Mouse (Mus musculus) cerebellum, postnatal 10 days (tissue): ENCODE data around the gene Actr3b.
"Not testable (repeated sequence)": the region's sequence is repeated elsewhere in the genome, so short reads cannot be mapped to it uniquely, and the experiment has no call there.

Experiments
- DNase-seq, 2 experiments: peaks; one replicate each; pipeline ENCODE4 v3.0.0; 2021; ENCODE audit warnings: mixed read lengths in 2 of 2

The Actr3b gene

DNA sequence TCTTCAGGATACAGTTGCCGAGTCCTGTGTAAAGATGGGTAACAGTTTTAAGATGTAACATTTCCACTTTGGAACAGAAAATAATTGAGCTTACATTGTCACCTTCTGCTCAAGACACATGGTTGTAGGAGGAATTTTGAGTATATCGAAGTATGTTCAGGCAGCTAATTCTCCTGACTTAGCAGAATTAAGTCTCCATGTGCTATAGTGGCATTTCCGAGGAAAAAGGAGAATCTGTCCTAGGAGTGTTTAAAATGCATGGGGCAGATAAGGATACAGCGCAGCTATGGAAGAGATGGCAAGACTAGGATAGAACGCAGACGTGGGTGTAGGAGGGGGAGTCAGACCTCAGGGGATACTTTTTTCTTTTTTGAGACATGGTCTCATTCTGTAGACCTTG, 31.8 kb downstream of the Actr3b start:
- no peak for DNase-seq

DNA sequence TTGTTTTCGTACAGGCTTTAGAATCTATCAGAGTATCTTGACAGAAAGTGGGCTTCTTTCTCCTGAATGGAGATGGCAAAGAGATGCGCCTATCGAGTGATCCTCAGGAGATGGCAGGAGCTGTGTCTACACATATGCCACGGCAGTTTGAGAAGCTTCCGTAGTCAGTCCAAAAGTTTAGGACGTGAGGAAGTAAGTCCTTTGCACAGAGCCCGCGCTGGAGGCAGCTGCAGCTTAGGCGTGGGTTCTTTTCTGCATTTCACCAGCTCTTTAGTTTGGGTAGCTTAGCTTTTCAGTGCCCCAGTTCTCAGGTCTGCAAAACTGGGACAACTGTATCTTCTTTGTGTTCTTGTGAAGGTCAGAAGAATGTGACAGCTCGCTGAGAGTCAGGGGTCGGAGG, 38.0 kb downstream of the Actr3b start:
- no peak for DNase-seq

DNA sequence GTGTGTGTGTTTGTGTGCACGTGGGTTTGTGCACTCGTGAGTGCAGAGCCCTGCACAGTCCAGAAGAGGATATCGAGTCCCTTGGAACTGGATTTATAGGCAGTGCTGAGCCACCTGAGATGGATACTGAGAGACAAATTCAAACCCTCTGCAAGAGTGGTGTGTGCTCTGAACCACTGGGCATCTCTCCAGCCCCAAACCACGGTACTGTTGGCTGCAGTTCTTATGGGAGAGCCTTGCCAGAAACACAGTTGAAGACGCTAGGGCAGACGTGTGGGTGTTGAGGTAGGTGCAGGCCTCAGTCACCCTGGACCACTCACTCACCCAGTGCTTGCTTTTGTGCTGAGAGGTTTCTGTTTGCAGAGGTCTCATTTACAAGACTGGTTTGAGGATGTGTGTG, 41.1 kb downstream of the Actr3b start:
- peak; percentile 78 to 83 for DNase-seq

DNA sequence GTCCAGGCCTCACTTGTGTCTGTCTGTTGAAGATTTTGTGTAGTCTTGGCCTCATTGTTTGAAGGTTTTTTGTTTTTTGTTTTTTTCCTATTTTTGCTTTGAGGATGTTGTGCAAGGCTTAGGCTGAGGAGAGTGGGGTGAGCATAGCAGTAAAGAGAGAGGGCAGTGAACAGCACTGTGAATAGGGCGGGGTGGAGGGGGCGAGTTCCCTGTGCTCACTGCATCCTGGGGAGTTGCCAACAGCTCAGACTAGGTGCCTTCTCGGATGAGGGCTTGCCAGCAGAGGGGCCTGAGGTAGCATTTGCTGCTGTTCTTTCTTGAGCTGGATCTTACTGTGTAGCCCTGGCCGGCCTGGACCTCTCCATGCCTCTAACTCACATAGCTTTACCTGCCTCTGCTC, 41.9 kb downstream of the Actr3b start:
- peak; percentile 28 to 42 for DNase-seq

DNA sequence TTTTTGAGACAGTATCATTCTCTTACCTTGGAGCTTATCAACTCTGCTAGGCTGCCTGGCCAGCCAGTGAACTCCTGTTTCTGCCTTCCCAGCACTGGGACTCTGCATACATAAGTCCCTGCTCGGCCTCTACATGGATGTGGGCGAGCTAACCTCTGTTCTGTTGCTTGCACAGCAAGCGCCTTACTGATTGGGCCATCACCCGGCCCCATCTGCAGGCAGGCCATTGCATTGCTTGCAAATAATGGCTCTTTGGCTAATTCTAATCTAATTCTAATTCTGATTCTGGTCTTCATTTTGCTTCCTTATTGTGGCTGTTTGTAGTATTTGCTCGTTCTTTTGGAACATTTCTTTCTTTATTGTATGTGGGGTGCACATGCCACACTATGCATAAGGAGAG, 44.8 kb downstream of the Actr3b start:
- peak in 1 of 2 experiments; percentile 15 for DNase-seq

DNA sequence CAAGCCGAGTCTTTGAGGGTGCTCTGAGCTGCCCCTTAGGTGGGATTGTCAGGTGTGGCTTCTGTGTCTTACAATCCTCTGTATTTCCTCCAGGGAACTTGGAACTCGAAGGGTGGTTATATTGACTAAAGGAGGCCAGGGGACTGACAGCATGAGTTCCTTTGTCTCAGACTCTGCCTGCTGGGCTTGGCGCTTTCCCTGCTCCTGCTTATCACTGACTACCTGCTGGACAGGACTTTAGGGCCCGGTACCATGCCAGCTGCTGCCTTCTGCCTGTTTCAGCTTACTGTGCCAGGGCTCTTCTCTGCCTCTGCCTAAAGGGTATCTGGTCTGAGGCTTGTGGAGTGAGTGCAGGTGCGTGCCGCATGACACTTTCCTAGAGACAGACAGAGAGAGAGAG, 53.1 kb downstream of the Actr3b start:
- DNase-seq = peak; percentile 15 to 25

DNA sequence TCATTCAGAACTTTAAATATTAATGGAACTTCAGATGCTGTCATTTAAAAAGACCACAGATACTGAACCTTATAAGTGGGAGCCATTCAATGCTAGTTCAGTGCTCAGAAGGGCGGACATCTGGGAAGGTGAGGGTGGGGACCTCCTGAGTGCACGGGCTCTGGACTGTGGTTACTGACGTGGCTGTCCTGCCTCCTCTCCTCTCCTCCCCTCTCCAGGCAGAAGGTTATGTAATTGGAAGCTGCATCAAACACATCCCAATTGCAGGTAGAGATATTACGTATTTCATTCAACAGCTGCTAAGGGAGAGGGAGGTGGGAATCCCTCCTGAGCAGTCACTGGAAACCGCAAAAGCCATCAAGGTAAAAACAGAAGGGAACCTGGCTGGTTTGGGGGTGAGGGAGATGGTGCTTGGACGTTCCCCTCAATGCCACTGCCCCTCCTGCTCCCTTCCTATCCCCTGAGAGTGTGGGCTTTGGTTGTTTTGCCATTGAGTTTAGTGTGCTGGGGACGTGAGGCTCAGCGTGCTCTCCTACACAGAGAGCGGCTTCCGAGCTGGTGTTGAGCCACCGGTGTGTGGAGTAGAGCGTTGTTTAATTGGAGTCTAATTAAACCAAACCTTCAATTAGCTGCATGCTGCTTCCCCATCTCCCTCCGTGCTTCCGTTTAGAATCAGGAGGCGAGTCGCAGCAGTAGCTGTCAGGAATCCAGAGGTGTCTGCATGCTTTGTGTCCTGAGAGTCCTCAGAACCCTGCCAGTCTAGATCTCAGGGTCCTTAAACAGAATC, 69.7 kb downstream of the Actr3b start:
- peak in 1 of 2 experiments; percentile 13 for DNase-seq

DNA sequence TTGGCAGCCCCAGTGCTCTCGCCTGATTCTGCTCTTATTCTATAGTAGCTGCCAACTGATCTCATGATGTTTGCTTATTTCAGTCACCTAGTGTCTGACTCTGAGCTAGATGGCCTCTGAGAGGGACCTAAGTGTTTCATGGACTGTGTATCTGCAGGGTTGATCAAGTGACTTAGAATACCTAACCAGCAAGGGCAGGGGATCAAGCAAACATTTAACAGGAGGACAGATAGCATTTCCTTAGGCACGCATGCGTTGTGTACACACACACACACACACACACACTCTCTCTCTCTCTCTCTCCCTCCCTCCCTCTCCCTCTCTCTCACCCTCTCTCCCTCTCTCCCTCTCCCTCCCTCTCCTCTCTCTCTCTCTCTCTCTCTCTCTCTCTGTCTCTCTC, 71.0 kb downstream of the Actr3b start:
- no peak for DNase-seq

DNA sequence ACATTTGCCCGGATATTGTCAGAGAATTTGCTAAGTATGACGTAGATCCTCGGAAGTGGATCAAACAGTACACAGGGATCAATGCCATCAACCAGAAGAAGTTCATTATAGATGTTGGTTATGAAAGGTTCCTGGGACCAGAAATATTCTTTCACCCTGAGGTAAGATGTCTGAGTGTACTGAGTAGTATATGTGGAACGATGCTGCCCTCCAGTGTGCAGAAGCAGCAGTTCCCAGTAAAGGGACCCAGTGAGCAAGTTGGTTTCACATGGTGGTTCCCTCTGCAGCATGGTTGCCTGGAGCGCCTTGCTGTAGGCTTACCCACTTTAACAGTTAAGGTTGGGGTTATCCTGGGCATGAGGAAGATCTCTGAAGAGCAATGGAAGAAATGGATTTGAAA, 71.8 kb downstream of the Actr3b start:
- peak; percentile 74 for DNase-seq

DNA sequence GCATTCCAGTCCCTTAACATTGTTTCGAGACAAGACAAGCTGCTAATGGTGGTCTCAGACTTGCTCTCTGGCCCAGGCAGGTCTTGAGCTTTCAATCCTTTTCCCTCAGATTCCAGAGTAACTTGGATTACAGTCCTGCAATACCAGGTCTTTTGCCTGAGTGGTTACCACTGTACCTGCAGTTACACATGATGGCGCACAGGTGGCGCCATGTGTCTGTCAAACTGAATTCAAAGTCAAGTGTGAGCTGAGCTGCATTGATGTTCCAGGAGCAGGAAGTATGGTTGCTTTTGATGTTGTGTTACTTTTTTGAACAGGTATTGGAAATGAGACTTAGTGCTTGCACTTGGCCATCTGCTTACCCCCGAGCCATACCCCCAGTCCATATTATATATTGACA, 79.6 kb downstream of the Actr3b start:
- peak; percentile 65 to 67 for DNase-seq

DNA sequence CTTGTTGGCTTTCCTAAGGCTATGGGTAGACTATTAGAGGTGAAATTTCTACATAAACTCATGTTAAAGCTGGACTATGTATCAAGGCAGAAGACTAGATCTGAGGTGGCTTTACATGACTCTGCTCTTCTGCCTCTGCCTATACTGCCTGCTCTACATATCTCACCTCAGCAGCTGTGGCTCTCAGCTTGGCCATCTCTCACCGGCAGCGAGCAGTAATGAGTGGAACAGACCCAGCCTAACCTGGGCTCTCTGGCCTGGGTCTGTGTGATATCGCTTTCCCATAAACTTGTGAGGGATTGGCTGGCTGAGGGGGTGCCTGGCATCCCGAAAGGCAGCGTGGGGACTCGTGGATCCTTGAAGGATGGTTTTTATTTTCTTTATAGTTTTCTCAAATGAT, 86.8 kb downstream of the Actr3b start:
- DNase-seq = no peak

DNA sequence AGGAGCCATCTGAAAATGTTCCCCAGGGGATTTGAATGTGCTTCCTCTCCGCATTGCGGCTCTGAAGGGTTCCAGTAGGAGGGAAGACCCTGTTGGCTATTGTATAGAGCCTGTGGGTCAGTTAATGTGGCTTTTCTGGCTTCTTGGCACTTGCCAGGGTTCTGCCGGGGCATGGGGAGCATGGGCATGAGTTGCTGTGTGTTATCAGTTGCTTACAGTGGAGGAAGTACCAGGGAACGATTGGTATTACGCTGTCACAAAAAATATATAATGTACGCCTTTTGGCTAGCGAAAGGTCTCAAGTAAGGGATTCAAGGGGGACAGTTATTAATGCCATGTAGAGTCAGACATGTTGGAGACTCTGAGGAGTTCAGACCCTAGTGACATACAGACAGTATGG, 87.4 kb downstream of the Actr3b start:
- no peak for DNase-seq

DNA sequence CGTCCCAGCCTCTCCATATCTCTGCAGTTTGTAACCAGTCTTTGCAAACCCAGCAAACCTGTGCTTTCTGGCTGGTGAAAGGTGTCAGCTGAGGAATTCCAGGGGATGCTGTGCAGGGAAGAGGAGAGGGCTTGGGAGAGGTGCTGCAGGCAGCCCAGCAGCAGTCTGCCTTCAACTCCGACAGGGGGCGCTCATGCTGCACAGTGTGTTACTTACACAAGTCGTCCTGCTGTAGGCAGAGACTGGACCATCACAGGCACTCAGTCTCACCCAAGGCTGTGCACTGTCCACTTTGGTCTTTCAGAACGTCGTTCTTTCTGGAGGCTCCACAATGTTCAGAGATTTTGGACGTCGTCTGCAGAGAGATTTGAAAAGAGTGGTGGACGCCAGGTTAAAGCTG, 88.3 kb downstream of the Actr3b start:
- peak; percentile 91 to 93 for DNase-seq

DNA sequence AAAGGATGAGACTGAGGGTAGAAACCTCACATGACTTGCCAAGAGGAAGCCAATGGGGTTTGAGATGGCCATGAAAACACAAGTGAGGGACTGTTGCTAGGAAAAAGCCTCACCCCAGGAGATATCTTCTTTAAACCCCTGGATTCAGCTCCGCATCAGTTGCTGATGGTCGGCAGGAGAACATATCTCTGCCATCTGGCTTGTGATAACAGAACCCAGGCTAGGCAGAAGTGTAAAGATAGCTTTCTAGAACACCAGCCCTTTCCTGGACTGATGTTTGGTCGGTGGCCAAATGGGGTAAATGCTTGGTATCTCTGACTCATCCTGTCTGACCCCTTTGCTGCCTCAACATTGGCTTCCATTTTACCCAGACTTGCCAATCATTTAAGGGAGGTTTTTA, 106.4 kb downstream of the Actr3b start:
- no peak for DNase-seq

DNA sequence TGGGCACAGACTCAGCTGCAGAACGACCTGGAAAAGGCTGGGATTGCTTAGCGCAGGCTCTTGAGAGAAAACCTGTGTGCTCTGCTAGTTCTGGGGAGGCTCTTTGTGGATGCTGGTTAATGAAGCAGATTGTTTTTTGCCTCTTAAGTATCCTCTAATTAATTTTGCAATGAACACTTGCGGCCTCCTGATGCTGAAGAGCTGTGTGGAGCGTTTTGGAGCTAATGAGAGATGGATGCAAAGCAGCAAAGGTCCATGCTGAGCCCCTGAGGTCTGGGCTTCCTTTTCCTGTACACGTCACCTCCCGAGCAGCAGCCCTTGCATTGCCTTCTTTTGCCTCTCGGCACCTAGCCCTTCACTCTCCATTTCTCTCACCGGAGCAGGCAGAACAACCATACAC, 110.1 kb downstream of the Actr3b start:
- DNase-seq = no peak

DNA sequence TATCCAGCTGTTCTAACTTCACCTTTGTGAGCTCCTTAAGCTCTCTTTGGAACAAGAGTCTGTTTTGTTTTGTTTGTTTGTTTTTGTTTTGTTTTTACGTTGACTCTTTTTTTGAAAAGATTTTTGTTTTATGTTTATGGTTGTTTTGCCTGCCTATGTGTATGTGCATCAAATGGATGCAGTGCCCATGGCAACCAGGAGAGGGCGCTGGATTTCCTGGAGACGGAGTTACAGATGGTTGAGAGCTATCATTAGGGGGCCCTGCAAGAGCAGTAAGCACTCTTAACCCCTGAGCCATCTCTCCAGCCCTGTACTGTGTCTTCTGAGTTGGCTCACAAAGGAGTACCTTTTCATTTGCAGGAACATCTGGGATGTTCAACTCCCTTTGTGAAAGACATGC, 110.8 kb downstream of the Actr3b start:
- DNase-seq = no peak

DNA sequence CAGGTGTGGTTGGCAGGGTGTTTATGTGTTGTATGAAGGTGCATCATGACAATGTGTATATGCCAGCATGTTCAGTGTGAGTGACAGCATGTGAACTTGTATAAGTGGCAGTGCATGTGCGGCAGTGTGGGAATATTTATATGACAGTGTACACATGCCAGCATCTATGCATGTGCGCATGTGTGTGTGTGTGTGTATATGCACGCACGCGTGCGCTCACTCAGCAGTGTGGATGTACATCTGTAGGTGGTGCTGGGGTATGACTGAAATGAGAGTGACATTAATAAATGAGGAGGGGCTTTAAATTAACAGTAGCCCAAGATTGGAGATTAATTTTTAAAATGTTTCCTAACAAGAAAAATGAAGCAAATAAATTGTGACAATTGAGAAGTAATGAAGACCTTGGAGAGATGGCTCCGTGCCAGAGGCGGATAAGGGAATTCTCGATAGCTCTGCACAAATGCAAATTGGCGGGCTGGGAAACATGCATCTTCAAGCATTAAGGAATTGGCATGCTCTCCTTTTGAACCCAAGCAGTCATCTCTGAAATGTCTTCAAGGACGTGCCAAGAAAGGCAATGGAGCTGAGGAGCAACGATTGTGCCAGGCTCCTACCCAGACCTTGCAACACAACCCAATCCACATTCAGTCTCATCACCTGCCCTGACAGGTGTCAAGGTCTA, 111.7 kb downstream of the Actr3b start:
- DNase-seq = peak; percentile 44 to 52

DNA sequence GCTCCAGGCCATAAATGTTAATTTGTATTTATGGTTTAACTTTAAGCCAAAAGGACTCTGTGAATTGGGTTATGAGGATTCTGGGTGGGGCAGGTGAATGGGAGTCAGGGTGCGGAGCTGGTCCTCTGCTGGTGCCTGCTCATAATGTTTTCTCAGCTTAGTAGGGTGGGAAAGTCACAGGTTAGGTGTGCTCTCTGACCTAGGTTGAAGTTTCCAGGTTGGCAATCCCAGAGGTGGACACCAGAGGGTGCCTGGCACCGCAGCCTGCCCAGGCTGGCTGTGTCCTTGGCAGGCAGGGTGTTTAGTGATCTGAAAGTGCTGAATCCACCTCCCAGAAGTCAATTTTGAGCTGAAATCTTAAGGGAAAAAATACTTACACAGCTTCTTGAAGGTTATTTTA, 113.2 kb downstream of the Actr3b start:
- peak; percentile 56 to 59 for DNase-seq

DNA sequence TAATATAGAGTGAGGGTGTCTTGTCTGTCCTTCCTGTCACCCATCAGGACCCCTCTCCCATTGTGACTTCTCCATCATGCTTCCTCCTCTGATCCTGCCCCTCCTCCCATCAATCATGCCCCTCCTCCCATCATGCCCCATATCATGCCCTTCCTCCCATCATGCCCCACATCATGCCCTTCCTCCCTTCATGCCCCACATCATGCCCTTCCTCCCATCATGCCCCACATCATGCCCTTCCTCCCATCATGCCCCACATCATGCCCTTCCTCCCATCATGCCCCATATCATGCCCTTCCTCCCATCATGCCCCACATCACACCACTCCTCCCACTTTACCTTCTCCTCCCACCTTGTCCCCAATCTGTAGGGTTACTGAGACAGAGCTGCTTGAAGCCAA, 116.1 kb downstream of the Actr3b start:
- DNase-seq = not testable (repeated sequence)

DNA sequence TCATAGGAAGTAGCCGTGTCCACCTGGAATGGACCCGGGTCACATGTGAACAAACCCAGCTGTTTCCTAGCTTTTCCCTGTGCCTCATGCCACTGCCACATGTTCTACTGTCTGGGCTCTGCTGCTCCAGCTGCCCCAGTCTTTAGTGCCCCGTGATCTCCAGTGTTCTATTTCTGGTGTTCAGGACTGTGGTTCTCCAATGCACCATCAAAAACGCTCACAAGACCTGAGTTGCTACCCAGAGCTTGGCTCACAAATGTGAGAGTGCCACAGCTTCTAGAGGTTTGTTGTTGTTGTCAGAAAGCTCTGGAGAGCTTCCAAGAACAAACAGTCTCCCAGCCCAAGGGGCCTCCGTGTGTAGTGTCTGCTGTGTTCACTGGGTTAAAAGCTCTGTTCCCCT, 117.5 kb downstream of the Actr3b start:
- DNase-seq = no peak

DNA sequence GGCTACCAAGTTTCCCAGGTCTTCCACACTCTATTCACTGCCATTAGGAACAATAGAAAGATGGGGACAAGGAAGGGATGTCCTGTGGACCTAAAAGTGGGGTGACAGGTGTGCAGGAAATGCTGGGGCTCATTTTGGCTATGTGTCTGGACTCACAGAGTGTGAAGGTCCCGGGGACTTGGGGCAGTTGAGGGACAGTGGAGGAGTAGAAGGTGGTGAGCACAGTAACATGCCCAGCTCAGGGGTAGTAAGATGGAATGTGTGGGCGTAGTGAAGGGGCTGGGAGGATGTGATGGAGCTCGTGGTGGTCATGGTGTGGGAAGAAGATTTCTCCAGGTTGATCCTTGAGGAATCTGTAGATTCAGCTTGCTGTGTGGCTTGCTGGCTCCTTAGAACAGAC, 118.2 kb downstream of the Actr3b start:
- no peak for DNase-seq

DNA sequence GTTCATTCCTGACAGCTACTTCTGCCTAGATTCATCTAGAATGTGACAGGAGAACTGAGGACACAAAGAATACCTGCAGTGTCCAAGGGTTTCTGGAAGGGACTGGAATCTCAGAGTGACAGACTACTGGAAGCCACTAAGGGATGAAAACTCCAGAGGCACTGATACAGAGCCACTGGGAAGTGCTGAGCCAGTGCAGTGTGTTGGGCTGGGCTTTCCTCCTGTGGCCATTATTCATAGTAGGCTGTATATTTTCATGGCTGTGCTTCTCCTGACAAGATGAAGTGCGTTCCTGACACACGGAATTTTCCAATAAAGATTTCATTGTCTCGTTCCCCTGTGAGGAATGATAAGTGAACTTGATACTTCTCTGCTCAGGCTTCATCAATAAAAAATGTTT, 126.9 kb downstream of the Actr3b start:
- DNase-seq = no peak

DNA sequence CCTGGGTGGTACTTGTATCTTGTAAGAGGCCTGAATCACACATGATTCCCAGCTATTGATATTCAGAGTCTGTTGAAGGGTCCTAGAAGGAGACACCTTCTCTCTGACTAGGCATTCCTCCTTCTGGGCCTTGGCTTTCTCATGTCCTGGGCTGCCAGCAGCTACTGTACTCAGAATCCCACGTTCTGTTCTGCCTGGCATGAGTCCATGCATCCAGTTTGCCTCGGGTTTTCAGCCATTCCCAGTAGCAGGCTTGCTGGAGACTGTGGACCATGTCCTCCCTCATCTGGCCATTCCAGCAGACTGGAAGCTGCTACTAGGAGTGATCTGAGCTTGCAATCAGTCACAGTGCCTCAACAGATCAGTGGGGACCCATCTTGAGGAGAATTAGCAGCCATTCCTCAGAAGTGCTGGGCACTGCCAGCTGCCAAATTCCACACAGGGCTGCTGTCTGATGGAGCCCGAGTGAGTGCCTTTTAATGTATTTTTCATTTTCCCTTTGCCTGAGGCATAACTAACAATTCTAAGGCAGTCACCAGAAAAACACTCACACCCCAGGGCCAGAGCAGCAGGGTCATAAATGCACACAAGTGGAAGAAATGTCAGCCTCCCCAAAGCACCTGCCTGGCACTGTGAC, 130.1 kb downstream of the Actr3b start:
- peak; percentile 70 to 79 for DNase-seq

DNA sequence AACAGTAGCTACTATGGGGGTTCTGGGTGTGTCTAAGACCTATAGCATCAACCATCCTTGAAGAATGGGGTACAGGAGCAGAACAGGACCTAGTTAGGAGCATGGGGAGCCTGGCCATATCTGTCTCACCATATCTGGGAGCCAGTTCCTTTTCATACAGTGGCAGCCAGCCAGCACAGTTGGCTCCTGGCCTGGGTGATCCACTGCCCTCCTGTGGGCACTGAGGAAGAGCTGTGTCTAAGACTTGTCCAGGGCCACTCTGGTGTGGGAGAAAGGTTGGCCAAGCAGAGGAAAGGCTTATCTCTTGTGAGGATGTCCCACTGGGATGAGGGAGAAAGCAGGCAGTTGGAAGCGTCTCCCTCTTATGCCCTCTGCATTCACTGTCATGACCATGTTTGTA, 131.5 kb downstream of the Actr3b start:
- DNase-seq = peak; percentile 95 to 96
